Mouse (Mus musculus) T-helper 17 cell (primary cell): Measurements from ENCODE around the gene Pola1.
"Not testable (repeated sequence)": the region's sequence is repeated elsewhere in the genome, so short reads cannot be mapped to it uniquely, and the experiment has no call there.

Experiments
- in situ Hi-C, 2 experiments: fragments of 300-600 bp; cut with MboI, MseI; formaldehyde crosslinking; loops; 1 replicate in 1 of 2; 2 replicates in 1 of 2; pipeline ENCODE4 v1.15.1; 2025; ENCODE audit warnings: high pct_unique_total_duplicates in 2 of 2

Gene Pola1

GRCm38 (mm10) chrX:93429738-93430260, 202.2 kb downstream of the Pola1 start:
- in situ Hi-C loops = no loop called here

- in situ Hi-C loops = no loop called here
These were observed 202.8 kb downstream of the Pola1 start for GRCm38 (mm10) chrX:93428956-93429737.

- in situ Hi-C loops = not testable (repeated sequence)
These were observed 231.1 kb downstream of the Pola1 start for GRCm38 (mm10) chrX:93400871-93401270.

- in situ Hi-C loops = no loop called here
These were observed 234.9 kb downstream of the Pola1 start for GRCm38 (mm10) chrX:93397089-93397488.

GRCm38 (mm10) chrX:93377285-93377972, 254.5 kb downstream of the Pola1 start:
- in situ Hi-C loops = no loop called here

- in situ Hi-C loops = no loop called here
These were observed 258.5 kb downstream of the Pola1 start for GRCm38 (mm10) chrX:93373503-93373902.

GRCm38 (mm10) chrX:93369708-93370107, 262.2 kb downstream of the Pola1 start:
- in situ Hi-C loops = no loop called here

GRCm38 (mm10) chrX:93368211-93368610, 263.7 kb downstream of the Pola1 start:
- in situ Hi-C loops = no loop called here

- in situ Hi-C loops = no loop called here
These were observed 310.6 kb downstream of the Pola1 start for GRCm38 (mm10) chrX:93321336-93321735.

- in situ Hi-C loops = no loop called here
These were observed 312.0 kb downstream of the Pola1 start for GRCm38 (mm10) chrX:93319979-93320378.

GRCm38 (mm10) chrX:93317577-93317976, 314.4 kb downstream of the Pola1 start:
- in situ Hi-C loops = no loop called here

GRCm38 (mm10) chrX:93305780-93306179, 326.2 kb downstream of the Pola1 start:
- in situ Hi-C loops = no loop called here

GRCm38 (mm10) chrX:93301798-93302197, 330.2 kb downstream of the Pola1 start:
- in situ Hi-C loops = no loop called here

GRCm38 (mm10) chrX:93300183-93300815, 331.7 kb downstream of the Pola1 start:
- in situ Hi-C loops = no loop called here

GRCm38 (mm10) chrX:93299771-93300170, 332.2 kb downstream of the Pola1 start:
- in situ Hi-C loops = no loop called here

GRCm38 (mm10) chrX:93299046-93299626, 332.8 kb downstream of the Pola1 start:
- in situ Hi-C loops = no loop called here

- in situ Hi-C loops = no loop called here
These were observed 334.9 kb downstream of the Pola1 start for GRCm38 (mm10) chrX:93297001-93297441.

GRCm38 (mm10) chrX:93295819-93296218, 336.1 kb downstream of the Pola1 start:
- in situ Hi-C loops = no loop called here

GRCm38 (mm10) chrX:93294736-93295490, 337.0 kb downstream of the Pola1 start:
- in situ Hi-C loops = no loop called here

GRCm38 (mm10) chrX:93292031-93292430, 339.9 kb downstream of the Pola1 start:
- in situ Hi-C loops = no loop called here

- in situ Hi-C loops = no loop called here
These were observed 342.0 kb downstream of the Pola1 start for GRCm38 (mm10) chrX:93289851-93290380.
